Mouse (Mus musculus) liver, adult 2 months (tissue): Measurements from ENCODE around the gene Gata5.

ENCODE experiments used
- CTCF ChIP-seq: fragments of 200-500 bp; IDR thresholded peaks from 2 replicates; pipeline ENCODE4 v1.5.1; 2011; ENCODE audit warnings: low read depth, low read length, control low read depth
- POLR2A ChIP-seq: fragments of 200-500 bp; IDR thresholded peaks from 2 replicates; pipeline ENCODE4 v1.6.1; 2011; ENCODE audit warnings: low read length, control low read depth; ENCODE audit not compliant: insufficient read depth; ENCODE audit errors: extremely low read depth

DNA sequence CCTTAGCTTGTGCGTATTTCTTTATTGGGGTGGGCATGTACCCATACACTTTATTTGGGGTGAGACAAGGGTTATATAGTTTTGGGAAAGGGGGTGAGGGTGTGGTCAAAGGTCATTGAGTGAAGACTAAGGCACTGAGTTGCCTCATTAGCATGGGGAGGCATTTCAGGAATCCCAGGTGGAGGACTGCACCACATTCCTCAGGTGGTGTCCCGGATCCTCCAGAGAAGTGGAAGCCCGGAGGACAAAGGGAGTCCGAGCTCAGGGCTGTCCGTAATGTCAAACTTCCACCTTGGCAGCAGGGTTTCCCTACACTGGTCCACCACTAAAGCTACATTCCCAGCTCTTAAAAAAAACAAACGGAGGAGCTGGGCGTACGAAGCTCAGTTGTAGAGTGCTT, 41.6 kb downstream of the Gata5 start:
- no peak for TF ChIP-seq POLR2A
- TF ChIP-seq CTCF, result no peak
